Mouse (Mus musculus) skeletal muscle tissue, postnatal 0 days (tissue): ENCODE measurements around the gene Spin1. TPM values are rescaled to one million over a fixed set of nuclear protein-coding genes. Genes with fewer than 3 reads are reported as not detected.

Experiments used
- polyA plus RNA-seq: library from polyadenylated mRNA; unstranded; fragments of >200 nt; fragmentation: Nextera tagmentation; extraction: Ambion mirVana; gene quantifications from 2 replicates; pipeline ENCODE4 v1.2.1, GENCODE M21; 2015

Gene Spin1
- 24.0 and 25.8 TPM in 2 replicates for polyA plus RNA-seq

GRCm38 (mm10) chr13:51100233-51101015 is at the start of gene Spin1:
Gene Spin1, plus strand, starts transcription at chr13:51100880.

GRCm38 (mm10) chr13:51170691-51171680 is 70.3 kb downstream of the Spin1 start, which contains the start of gene Nxnl2:
Gene Nxnl2, plus strand, starts transcription at chr13:51171022.

Other genes starting within 250 kb of the Spin1 start
- gene Nxnl2, start 70.1 kb downstream of the Spin1 start, polyA plus RNA-seq: 1.1 and 1.9 TPM in 2 replicates